Mouse (Mus musculus): ENCODE measurements around the gene Saal1.

DNA sequence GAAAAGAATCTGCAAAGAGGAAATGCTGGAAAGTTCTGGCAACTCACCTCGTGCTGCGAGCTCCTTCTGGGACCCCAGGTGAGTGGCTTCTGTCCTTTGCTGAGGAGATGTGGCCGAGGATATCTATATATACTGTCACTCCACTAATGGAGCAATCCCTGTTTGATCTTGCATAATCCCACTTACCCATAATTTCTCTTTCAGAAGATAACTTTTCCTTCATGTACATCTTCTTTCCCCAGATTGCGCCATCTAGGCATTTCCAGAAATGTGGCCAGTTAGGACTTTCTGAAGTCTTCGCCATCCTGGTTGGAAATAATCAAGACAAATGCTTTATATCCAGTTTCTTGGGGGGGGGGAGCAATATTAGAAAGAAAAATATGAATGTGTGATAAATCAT, 5.1 kb upstream of the Saal1 start, which contains the start of gene Saa3:
- no peak for TF ChIP-seq POLR2A (IDR thresholded peaks at IDR 0.05; ENCODE audit: low read depth, low read length)
- TF ChIP-seq CTCF (IDR thresholded peaks at IDR 0.05; ENCODE audit: borderline replicate concordance, insufficient read depth, low read length): no peak
